Mouse (Mus musculus) myocyte (in vitro differentiated cells): ENCODE measurements around the gene Mrps23. TPM values are rescaled to one million over a fixed set of nuclear protein-coding genes. Genes with fewer than 3 reads are reported as not detected.
A peak's percentile ranks its signal among the peaks of the same experiment; 100 is the strongest.

Experiments used
- H3K27me3 ChIP-seq: one replicate; pipeline ENCODE4 v1.6.1; 2011; ENCODE audit not compliant: control insufficient read depth, insufficient read depth, insufficient read length
- H3K36me3 ChIP-seq: one replicate; pipeline ENCODE4 v1.6.1; 2011; ENCODE audit not compliant: control insufficient read depth, insufficient read depth
- H3K4me2 ChIP-seq: one replicate; pipeline ENCODE4 v1.6.1; 2011; ENCODE audit warnings: low read depth, control low read depth
- H3K4me3 ChIP-seq: one replicate; pipeline ENCODE4 v1.5.1; 2011; ENCODE audit warnings: mild to moderate bottlenecking, control low read depth, moderate library complexity
- H3K79me2 ChIP-seq: one replicate; pipeline ENCODE4 v1.6.1; 2011; ENCODE audit not compliant: control insufficient read depth, insufficient read depth
- H3ac ChIP-seq: one replicate; pipeline ENCODE4 v1.6.1; 2011; ENCODE audit not compliant: control insufficient read depth, insufficient read length
- CEBPB ChIP-seq: IDR thresholded peaks from 2 replicates; pipeline ENCODE4 v1.6.1; 2011; ENCODE audit warnings: mild to moderate bottlenecking, moderate library complexity; ENCODE audit not compliant: poor library complexity, insufficient read depth, severe bottlenecking
- E2F4 ChIP-seq: IDR thresholded peaks from one replicate; pipeline ENCODE4 v1.6.1; 2011; ENCODE audit warnings: mild to moderate bottlenecking, control low read depth, moderate library complexity; ENCODE audit not compliant: insufficient read depth
- MAX ChIP-seq: IDR thresholded peaks from one replicate; pipeline ENCODE4 v1.6.1; 2011; ENCODE audit warnings: low read depth, mild to moderate bottlenecking, control low read depth
- MYOD1 ChIP-seq, 3 experiments: IDR thresholded peaks; one replicate each; pipeline ENCODE4 v1.6.1; 2011; ENCODE audit warnings: control low read depth in 2 of 3, low read depth in 2 of 3, mild to moderate bottlenecking in 2 of 3, moderate library complexity in 1 of 3; ENCODE audit not compliant: insufficient read length in 2 of 3, control insufficient read depth in 1 of 3
- MYOG ChIP-seq, 3 experiments: IDR thresholded peaks; one replicate each; pipeline ENCODE4 v1.6.1; 2011; ENCODE audit warnings: control low read depth in 2 of 3, low read depth in 2 of 3, mild to moderate bottlenecking in 2 of 3; ENCODE audit not compliant: insufficient read length in 2 of 3, control insufficient read depth in 1 of 3, insufficient read depth in 1 of 3
- POLR2A ChIP-seq: IDR thresholded peaks from one replicate; pipeline ENCODE4 v1.6.1; 2011; ENCODE audit warnings: low read depth, mild to moderate bottlenecking, control low read depth, moderate library complexity; ENCODE audit not compliant: insufficient read length
- POLR2AphosphoS2 ChIP-seq: IDR thresholded peaks from one replicate; pipeline ENCODE4 v1.6.1; 2011; ENCODE audit warnings: low read depth, control low read depth; ENCODE audit not compliant: insufficient read length
- REST ChIP-seq: IDR thresholded peaks from one replicate; pipeline ENCODE4 v1.6.1; 2011; ENCODE audit warnings: mild to moderate bottlenecking, control low read depth, moderate library complexity; ENCODE audit not compliant: insufficient read depth, insufficient read length
- SRF ChIP-seq: IDR thresholded peaks from one replicate; pipeline ENCODE4 v1.6.1; 2011; ENCODE audit warnings: low read depth; ENCODE audit not compliant: control insufficient read depth, insufficient read length
- TCF12 ChIP-seq: IDR thresholded peaks from one replicate; pipeline ENCODE4 v1.6.1; 2011; ENCODE audit warnings: mild to moderate bottlenecking, control low read depth; ENCODE audit not compliant: poor library complexity, insufficient read depth, severe bottlenecking
- TCF3 ChIP-seq: IDR thresholded peaks from one replicate; pipeline ENCODE4 v1.6.1; 2011; ENCODE audit warnings: low read depth, control low read depth; ENCODE audit not compliant: insufficient read length
- USF1 ChIP-seq: IDR thresholded peaks from one replicate; pipeline ENCODE4 v1.6.1; 2011; ENCODE audit warnings: low read depth, mild to moderate bottlenecking, control low read depth, moderate library complexity
- polyA plus RNA-seq: library from polyadenylated mRNA; unstranded; fragments of >200 nt; fragmentation: generic; extraction: Trizol; gene quantifications from one replicate; pipeline ENCODE4 v1.2.1, GENCODE M21; 2012; ENCODE audit warnings: missing spikeins

Mrps23 gene
- polyA plus RNA-seq, 1 experiment: 319 TPM

- Histone ChIP-seq H3K4me3 (no peak overlapping the region), H3ac (no peak overlapping the region), H3K79me2 (no peaks in the 10 kb centered on the region), H3K27me3 (no peaks in the 10 kb centered on the region), H3K4me2 (no peak overlapping the region), H3K36me3 (peaks cover 6% of the 10 kb centered on the region)
- TF ChIP-seq MYOG (IDR thresholded peaks at IDR 0.05; ENCODE audit: control insufficient read depth in 1 of 3, insufficient read depth in 1 of 3, insufficient read length in 2 of 3, low read depth in 2 of 3) (no peak), POLR2AphosphoS2 (no peak), TCF3 (no peak), MAX (no peak), REST (no peak), TCF12 (no peak), CEBPB (no peak), POLR2A (no peak), E2F4 (no peak), USF1 (no peak), SRF (no peak), MYOD1 (IDR thresholded peaks at IDR 0.05; ENCODE audit: control insufficient read depth in 1 of 3, insufficient read length in 2 of 3, low read depth in 2 of 3) (no peak)
Observed at GRCm38 (mm10) chr11:88186078-88186946, 17.9 kb upstream of the Mrps23 start.

GRCm38 (mm10) chr11:88186947-88187243 is 17.3 kb upstream of the Mrps23 start:
- peak overlapping the region; percentile 68 for H3K4me2 ChIP-seq
- peaks cover 6% of the 10 kb centered on the region for H3K36me3 ChIP-seq
- H3K79me2 ChIP-seq: no peaks in the 10 kb centered on the region
- no peak overlapping the region for H3K4me3 ChIP-seq
- H3ac ChIP-seq: no peak overlapping the region
- no peaks in the 10 kb centered on the region for H3K27me3 ChIP-seq
- TF ChIP-seq POLR2A: no peak

GRCm38 (mm10) chr11:88187417-88188133 is 16.6 kb upstream of the Mrps23 start:
- H3K79me2 ChIP-seq: no peaks in the 10 kb centered on the region
- H3K27me3 ChIP-seq: no peaks in the 10 kb centered on the region
- no peak for TF ChIP-seq USF1
- peak; percentile 41 for TF ChIP-seq SRF
- peak in 2 of 3 experiments; percentile 65 for TF ChIP-seq MYOD1 (IDR thresholded peaks at IDR 0.05; ENCODE audit: control insufficient read depth in 1 of 3, insufficient read length in 2 of 3, low read depth in 2 of 3)
- TF ChIP-seq POLR2AphosphoS2: peak; percentile 76
- peak; percentile 53 for TF ChIP-seq E2F4
- TF ChIP-seq TCF12: no peak
- no peak for TF ChIP-seq MAX
- TF ChIP-seq TCF3: no peak
- TF ChIP-seq POLR2A: peak; percentile 34
- peak; percentile 12 to 78 (median 30) for TF ChIP-seq MYOG (IDR thresholded peaks at IDR 0.05; ENCODE audit: control insufficient read depth in 1 of 3, insufficient read depth in 1 of 3, insufficient read length in 2 of 3, low read depth in 2 of 3)
- no peak for TF ChIP-seq CEBPB
- no peak for TF ChIP-seq REST
- H3K36me3 ChIP-seq: peaks cover 4% of the 10 kb centered on the region
- H3K4me2 ChIP-seq: peak overlapping the region; percentile 68
- no peak overlapping the region for H3ac ChIP-seq
- no peak overlapping the region for H3K4me3 ChIP-seq

- no peak overlapping the region for H3ac ChIP-seq
- no peaks in the 10 kb centered on the region for H3K27me3 ChIP-seq
- H3K79me2 ChIP-seq: no peaks in the 10 kb centered on the region
- no peak overlapping the region for H3K4me3 ChIP-seq
- peak overlapping the region; percentile 59 for H3K4me2 ChIP-seq
- TF ChIP-seq TCF12 (no peak), POLR2AphosphoS2 (no peak), MYOG (IDR thresholded peaks at IDR 0.05; ENCODE audit: control insufficient read depth in 1 of 3, insufficient read depth in 1 of 3, insufficient read length in 2 of 3, low read depth in 2 of 3) (no peak), E2F4 (no peak), CEBPB (no peak), USF1 (no peak), MYOD1 (IDR thresholded peaks at IDR 0.05; ENCODE audit: control insufficient read depth in 1 of 3, insufficient read length in 2 of 3, low read depth in 2 of 3) (no peak), MAX (no peak), POLR2A (no peak), TCF3 (no peak), SRF (no peak), REST (no peak)
- H3K36me3 ChIP-seq: no peaks in the 10 kb centered on the region
Observed at GRCm38 (mm10) chr11:88188216-88188615, 16.0 kb upstream of the Mrps23 start.
